Mouse (Mus musculus): ENCODE results near the gene Rps2. TPM values are rescaled to one million over a fixed set of nuclear protein-coding genes. Genes with fewer than 3 reads are reported as not detected.
"Not testable (repeated sequence)": the region's sequence is repeated elsewhere in the genome, so short reads cannot be mapped to it uniquely, and the experiment has no call there.

Gene Rps2
- 100 to 1,000 TPM; 619 to 676 TPM for total RNA-seq (2021)

DNA sequence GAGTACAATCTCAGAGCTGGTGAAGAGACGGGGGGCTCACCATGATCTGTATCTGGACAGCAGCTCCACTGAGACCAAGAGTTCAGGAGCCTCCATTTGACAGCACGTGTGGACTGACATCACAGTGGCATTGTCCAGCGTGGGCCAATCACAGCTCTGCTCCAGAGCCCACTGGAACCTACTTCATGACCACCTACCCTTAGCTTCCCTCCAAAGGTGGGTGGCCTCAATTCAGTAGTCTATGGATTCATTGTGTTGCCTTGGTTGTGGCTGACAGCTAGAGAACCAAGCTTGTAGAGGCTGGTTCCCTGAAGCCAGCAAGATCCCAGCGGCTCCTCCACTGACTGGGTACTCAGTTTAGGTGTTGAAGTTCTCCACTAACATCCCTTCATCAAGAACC lies at the start of gene Rps2, which contains the start of gene Rnf151:
Gene Rps2, plus strand, starts transcription at position 174 of the 400 bp plus-strand sequence.
Gene Rnf151, minus strand, starts transcription at position 121 of the 400 bp plus-strand sequence.
- intact Hi-C loops (cut with DNase I) = no loop called here
- no peak for DNase-seq

DNA sequence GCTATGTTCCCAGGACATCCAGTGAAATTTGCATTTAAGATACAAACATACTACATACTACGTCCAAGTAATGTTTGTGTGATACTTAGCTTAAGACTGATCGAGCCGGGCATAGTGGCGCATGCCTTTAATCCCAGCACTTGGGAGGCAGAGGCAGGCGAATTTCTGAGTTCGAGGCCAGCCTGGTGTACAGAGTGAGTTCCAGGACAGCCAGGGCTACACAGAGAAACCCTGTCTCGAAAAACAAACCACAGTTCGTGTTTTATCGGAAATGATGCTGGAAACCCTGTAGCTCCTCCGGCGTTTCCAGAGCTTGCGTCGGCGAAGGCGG lies 48.7 kb upstream of the Rps2 start:
- DNase-seq; intact Hi-C loops (cut with DNase I): not testable (repeated sequence)

DNA sequence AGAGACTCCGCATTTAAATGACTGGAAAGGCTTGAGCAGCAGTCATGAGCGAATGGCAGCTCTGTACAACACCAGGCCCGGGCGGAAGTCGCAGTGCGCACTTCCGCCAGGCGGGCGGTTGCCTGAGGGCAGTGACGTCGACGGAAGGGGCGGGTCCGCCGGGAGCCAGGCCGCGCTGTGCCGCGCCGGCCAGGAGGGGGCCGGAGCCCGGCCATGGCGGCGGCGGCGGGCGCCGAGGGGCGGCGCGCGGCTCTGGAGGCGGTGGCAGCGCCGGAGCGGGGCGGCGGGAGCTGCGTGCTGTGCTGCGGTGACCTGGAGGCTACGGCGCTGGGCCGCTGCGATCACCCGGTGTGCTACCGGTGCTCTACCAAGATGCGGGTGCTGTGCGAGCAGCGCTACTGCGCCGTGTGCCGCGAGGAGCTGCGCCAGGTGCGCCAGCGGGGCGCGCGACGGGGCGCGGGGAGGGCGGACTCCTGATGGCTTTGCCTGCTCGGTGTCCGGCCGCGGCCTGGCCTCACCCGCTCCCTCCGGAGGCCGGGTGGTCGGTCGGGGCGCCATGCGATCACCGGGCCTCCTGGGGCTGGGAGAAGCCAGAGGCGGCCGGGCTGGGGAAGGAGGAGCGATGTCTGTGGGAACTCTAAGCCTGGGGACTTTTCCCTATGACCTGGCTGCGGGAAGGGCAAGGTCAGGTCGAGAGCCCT lies 48.2 kb upstream of the Rps2 start, which contains the start of gene Zfp598:
Gene Zfp598, plus strand, starts transcription at position 143 of the 701 bp plus-strand sequence.
- intact Hi-C loops (cut with DNase I) = no loop called here
- peak; percentile 94 for DNase-seq

DNA sequence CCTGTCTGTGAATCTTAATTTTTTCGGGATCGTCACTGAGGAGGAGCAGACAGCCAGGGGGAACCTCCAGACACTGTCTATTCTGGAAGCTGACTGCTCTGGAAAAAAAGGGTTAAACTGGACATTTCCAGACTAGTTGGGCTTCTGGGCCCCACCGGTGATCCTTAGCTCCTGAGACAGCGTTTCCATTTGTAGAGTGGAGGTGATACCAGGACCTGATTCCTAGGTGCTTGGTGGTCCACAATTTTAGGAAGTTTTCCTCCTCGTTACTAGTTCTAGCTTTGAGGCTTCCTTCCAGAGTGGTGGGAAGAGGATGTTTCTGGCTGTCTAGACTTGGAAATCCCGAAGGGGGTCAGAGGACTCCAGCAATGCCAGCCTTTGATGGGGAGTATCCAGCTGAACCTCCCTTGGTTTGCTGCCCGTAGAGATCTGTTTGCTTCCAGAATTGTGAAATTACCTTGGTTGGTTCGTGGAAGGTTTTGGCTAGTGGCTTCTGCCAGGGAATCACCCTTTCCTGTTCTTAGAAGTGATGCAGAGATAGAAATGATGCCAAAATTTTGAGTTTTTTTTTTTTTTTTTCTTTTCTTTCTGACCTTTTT lies 47.6 kb upstream of the Rps2 start:
- intact Hi-C loops (cut with DNase I) = no loop called here

DNA sequence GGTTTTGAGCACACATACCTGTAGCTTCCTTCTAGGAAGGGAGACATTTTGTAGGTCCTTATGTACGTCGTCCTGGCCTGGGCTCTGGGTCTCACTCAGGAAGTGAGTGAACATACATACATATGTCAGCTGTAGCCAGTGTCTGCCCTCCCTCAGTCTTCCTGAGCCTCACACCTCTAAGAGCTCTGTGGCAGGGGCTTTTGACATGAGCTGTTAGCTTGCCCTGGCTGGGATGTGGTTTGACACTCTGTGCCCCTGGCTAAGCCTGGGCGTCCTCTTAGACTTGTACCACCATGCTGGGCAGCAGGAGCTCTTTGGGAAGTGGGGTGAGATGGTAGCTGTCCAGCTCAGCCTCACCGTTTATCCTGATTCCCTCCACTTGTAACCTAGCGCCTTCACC lies 46.6 kb upstream of the Rps2 start:
- intact Hi-C loops (cut with DNase I) = no loop called here
- DNase-seq = no peak

More for the DNA sequence above, 47.6 kb upstream of the Rps2 start:
- no peak for DNase-seq

DNA sequence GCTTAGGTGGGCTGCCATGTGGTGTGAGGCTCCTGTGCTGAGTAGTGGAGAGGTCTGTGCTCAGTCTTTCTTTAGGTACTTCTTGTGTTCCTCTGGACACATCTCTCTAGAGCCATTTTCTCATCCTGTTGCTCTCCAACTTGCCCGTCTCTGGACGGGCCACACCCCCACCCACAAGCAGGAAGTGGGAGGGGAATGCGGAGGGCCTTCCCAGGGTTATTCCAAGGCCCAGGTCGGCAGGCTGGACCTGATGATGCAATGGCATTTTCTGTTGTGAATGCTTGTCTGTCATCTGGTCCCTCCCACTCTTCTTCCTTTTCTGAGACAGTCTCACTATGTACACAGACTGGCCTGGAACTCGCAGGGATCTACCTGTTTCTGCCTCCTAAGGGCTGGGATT lies 45.8 kb upstream of the Rps2 start:
- DNase-seq = no peak
- intact Hi-C loops (cut with DNase I) = no loop called here

DNA sequence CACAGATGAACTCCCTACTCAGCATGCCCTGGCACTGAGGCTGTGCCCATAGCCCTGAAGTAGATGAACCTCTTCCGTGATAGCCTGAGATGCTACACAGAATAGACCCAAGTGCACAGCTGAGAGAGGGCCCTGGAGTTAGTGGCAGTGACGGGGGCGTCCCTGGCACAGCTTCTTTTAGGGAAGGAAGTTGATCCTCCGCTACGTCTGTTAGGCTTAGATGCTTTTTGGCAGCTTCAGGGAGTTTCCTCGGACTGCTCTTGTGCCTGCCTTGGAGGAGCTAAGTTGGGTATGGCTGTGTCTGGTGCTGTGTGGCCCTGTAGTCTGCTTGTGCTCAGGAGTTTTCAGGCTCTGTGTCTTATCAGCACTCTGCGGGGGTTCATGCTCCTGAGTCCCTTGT lies 43.6 kb upstream of the Rps2 start:
- no peak for DNase-seq
- intact Hi-C loops (cut with DNase I) = no loop called here

DNA sequence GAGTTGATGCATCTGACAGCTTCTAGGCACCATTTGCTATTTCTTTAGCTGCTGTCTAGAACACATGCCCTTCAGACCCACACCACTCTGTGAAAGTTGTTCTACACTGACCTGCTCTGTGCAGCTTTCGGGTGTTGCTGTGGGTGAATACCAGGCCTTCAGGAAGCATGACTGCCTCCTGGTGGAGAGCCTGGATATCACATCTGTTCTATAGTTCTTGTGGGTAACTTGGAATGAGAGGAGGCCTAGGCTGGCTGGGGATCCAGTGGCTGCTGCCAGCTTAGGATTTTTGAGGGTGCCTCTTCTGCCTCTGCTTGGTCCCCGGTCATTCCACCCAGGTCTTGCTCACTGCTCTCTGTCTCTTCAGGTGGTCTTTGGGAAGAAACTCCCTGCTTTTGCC lies 41.7 kb upstream of the Rps2 start:
- DNase-seq = peak; percentile 77
- intact Hi-C loops (cut with DNase I) = no loop called here

DNA sequence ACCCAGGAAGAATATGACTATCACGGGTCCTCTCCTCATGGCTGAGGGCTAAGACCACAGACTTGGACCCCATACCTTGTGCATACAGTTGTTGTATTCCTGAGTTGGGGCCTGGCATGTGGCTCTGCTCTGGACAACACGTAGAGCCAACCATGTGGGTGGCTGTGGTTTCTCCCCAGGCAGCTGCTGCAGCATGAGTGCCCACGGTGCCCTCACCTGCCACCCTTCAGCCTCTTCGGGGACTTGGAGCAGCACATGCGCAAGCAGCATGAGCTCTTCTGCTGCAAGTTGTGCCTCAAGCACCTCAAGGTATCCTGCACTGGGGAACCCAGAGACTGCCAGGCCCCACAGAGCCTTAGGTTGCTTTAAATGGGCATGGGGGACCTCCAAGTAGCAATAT lies 41.0 kb upstream of the Rps2 start:
- intact Hi-C loops (cut with DNase I) = no loop called here
- DNase-seq = no peak

DNA sequence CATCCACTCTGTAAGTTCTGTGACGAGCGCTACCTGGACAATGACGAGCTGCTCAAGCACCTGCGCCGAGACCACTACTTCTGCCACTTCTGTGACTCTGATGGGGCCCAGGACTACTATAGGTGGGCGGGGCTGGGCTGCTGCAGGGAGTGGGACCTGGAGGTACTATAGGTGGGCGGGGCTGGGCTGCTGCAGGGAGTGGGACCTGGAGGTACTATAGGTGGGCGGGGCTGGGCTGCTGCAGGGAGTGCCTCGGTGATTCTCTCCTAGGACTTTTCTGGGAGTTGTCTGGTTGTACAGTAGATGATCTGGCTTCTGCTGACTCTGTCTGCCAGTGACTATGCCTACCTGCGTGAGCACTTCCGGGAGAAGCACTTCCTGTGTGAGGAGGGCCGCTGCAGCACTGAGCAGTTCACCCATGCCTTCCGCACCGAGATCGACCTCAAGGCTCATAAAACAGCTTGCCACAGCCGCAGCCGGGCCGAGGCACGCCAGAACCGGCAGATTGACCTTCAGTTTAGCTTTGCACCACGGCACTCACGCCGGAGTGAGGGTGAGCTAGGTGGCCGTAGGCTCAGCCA lies 40.3 kb upstream of the Rps2 start:
- intact Hi-C loops (cut with DNase I) = no loop called here
- no peak for DNase-seq

DNA sequence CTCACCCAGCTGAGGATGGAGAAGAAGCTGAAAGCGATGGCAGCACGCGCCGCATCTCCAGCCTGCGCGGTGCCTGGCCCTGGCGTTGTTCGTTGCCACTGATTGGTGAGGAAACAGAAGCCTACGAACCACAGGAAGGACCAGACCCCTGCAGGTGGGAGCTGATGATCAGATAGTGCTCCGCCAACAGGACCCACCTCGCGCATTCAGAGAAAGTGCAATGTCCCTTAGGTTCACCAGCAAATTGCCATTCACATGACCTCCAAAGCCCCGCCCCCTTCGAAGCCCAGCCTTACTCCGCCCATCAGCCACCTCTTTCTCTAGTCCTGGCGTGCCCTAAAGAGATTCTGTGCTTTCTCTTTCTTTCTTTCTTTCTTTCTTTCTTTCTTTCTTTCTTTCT lies 31.4 kb upstream of the Rps2 start:
- intact Hi-C loops (cut with DNase I) = no loop called here
- no peak for DNase-seq

DNA sequence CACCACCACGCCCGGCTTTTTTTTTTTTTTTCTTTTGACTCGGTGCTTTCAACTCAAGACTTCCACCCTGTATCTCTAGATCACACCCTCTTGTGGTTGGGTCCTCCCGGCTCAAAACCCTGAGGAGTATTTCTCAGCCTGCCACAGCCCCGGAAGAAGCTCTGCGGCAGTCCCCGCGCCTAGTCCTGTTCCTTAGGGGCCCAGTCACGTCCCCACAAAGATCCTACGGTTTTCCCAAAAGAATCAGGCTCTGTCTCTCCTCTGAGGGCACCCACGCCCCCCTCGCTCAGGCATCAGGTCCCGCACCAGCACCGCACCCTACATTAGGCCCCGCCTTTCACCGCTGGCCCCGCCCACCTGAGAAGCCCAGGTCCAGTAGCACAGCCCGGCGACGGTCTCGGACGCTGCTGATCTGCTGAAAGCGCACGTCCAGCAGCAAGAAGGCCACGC lies 30.7 kb upstream of the Rps2 start:
- intact Hi-C loops (cut with DNase I) = no loop called here
- no peak for DNase-seq

DNA sequence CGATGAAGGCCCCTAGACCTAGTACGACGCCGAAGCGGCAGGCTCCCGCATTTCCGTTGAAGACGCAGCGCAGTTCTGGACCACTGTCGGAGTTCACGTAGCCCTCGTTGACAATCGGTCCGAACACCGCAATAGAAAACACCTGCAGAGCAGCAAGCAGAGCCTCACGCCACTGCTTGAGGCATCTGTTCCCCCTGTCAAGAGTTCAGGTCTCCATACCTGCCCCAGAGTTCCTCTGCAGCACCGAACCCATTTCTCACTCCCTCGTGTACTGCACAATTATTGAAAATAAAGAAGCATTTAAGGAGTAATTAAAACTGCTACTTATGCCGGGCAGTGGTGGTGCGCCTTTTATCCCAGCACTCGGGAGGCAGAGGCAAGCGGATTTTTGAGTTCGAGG lies 30.3 kb upstream of the Rps2 start:
- no peak for DNase-seq
- intact Hi-C loops (cut with DNase I) = no loop called here

DNA sequence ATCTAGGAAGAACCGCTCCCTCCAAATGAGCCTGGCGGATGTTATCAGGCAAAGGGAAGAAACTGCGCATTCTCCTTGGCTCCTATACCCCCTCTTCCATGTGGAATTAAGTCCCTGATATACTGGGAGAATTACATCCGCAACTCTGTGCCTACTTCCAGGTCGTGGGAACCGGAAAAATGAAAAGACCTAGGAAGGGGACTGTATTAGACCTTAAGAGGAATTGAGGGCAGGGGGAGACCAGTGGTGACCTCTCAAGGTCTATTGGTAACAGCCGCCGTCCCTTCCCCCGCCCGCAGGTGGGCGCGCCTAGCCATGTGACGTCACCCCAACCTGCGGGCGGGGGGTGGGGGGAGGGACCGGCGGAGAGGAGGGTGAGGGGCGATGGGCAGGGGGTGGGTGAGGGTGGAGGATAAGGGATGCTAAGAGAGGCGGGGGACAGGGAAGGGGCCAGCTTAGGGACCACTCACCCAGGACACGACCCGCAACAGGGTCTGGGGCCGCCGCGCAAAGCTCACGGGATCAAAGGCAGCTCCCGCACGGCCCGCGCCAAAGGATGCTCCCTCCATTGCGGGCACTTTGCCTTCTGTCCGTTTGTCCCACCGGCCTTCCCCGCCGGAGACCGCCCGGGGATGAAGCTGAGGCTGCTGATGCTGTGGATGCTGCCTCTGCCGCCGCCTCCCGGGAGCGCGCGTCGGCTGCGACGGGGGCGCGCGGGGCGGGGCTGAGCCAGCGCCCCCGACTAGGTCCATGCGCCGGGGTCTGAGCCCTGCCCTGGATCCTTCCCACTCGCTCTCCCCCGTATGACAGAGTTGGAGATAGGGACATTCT lies 28.4 kb upstream of the Rps2 start, which contains the start of gene Syngr3:
Gene Syngr3, minus strand, starts transcription at position 705 of the 831 bp plus-strand sequence.
- peak; percentile 65 for DNase-seq
- intact Hi-C loops (cut with DNase I) = no loop called here

DNA sequence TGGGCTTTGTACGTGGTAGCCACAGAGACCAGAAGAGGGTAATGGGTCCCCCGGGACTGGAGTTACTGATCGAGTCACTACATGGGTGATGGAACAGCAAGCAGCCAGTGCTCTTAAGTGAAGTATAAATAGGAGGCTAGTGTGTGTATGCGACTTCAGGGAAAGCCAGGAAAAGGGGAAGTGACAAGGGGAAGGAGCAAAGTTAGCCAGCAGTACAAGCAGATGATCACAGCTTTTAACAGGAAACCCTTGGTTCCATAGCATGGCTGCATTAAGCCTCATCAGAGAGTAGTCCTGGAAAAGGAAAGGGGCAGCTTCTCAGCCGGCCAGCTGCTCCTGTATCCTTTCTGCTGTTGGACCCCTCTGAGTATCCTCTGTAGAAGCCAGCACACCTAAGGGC lies 25.5 kb upstream of the Rps2 start:
- no peak for DNase-seq
- intact Hi-C loops (cut with DNase I) = no loop called here

DNA sequence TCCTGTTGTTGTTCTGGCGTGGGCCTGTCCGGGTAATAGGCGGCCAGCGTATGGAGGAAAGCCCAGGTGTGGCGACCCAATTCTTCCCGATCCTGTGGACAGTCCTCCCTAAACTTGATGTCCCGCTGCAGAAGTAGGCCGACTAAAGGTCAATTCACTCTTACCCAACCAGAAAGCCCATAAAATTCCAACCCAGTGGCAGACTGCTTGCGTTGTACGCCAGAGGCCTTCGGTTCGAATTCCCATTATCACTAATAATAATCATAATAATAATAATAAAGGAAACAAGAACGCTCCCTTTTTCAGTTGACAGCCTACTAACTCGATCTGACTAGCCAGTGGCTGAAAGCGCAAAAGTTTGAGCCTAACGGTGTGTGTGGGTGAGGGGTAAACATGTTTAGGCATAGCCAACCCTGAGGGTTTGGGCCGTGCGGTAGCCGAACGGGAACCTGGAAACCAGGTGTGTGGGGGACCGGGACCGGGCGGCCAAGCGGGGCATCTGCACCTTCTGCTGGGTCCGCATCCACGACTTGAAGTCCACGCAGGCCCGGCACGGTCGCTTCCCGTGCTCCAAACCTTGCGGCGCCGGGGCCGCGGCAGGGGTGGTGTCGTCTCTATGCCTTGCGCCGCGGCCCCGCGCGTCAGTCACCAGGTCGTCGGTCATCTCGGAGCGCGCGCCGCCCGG lies 22.4 kb upstream of the Rps2 start:
- no peak for DNase-seq
- intact Hi-C loops (cut with DNase I) = no loop called here

DNA sequence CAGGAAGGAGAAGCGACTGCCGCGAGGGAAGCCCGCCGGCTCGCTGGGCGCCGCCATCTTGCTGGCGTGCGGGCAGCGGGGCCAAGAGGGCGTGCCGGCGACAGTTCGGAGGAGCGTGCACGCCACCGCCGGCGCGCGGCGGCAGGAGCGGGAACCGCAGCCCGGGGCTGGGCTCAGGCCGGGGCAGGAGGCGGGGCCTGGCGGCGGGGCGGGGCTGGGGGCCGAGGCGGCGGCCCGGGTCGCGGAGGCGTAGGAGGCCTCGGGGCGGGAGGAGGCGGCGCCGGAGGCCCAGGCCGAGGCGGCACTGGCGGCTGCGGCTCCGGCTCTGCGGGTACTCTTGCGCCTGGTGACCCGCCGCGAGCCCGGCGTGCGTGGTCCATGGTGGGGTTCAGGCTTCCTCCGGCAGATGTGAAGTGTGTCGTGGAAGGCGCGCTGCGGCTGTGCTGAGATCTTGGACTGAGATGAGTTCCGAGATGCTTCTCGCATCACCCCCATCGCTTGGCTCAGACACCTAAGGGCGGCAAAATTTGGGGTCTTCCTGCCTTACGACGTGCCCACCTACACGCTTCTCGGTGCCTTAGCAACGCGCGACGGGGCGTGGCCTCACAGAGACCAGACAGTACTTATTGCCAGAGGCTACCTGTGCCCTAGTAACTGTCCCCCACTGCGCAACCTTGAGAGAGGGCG lies 21.8 kb upstream of the Rps2 start, which contains the start of the genes Gfer and Noxo1:
Gene Gfer, minus strand, starts transcription at position 146 of the 687 bp plus-strand sequence.
Gene Noxo1, plus strand, starts transcription at position 224 of the 687 bp plus-strand sequence.
- intact Hi-C loops (cut with DNase I) = no loop called here
- peak; percentile 93 for DNase-seq

DNA sequence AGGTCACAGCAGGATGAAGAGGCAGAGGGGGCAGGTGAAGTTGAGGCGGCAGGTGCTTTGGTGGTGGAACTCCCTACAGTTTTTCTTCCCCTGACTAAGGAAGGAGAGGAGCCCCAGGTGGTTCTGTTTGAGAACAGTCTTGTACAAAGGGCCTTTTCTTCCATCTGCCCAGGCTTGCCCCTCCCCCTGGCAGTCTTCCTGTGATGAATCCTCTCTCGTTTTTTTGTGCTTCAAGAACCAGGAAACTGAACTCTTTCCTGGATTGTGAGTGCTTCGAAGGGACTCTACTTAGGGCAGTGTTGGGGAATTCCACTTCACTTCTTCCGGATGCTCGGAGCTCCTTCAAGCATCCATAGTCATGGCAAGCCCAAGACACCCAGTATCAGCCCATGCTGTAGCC lies 19.9 kb upstream of the Rps2 start:
- intact Hi-C loops (cut with DNase I) = no loop called here
- DNase-seq = no peak

DNA sequence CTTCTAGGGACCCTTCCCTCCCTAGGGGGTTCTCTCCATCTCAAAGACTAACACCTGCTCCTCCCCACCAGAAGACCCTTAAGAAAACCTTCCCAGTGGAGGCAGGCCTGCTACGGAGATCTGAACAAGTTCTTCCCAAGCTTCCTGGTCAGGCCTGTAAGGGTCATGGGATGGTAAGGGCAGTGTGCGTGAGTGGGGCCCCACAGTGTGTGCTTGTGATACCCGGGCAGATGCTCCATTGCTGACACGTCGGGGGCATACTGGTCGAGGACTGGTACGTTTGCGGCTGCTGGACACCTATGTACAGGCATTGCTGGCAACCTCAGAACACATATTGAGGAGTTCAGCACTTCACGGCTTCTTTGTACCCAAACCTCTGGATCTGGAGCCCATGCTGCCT lies 19.2 kb upstream of the Rps2 start:
- intact Hi-C loops (cut with DNase I) = no loop called here
- no peak for DNase-seq

DNA sequence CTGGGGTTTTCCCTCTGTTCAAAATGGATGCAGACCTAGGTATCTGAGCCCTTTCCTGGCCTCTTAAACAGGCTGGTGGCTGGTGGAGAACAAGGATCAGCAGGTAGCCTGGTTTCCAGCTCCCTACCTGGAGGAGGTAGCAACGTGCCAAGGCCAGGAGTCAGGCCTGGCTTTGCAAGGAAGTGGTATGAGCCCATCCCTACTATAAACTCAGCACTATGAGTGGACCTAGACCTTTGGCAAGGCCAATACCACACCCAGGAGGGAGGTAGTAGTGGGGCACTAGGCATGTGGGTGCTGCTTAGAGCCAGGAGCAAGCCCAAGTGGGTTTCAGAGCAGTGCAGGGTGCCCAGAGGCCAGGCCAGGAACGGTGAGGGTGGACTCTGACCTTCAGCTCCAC lies 18.4 kb upstream of the Rps2 start:
- no peak for DNase-seq
- intact Hi-C loops (cut with DNase I) = no loop called here

Measured in left cerebral cortex, postnatal 4 days (tissue).